Mouse (Mus musculus): ENCODE data around the gene Krtap5-2. TPM values are rescaled to one million over a fixed set of nuclear protein-coding genes. Genes with fewer than 3 reads are reported as not detected.
"Not testable (repeated sequence)": the region's sequence is repeated elsewhere in the genome, so short reads cannot be mapped to it uniquely, and the experiment has no call there.

Gene Krtap5-2
- total RNA-seq, 2 experiments from 2014 or later = not detected

DNA sequence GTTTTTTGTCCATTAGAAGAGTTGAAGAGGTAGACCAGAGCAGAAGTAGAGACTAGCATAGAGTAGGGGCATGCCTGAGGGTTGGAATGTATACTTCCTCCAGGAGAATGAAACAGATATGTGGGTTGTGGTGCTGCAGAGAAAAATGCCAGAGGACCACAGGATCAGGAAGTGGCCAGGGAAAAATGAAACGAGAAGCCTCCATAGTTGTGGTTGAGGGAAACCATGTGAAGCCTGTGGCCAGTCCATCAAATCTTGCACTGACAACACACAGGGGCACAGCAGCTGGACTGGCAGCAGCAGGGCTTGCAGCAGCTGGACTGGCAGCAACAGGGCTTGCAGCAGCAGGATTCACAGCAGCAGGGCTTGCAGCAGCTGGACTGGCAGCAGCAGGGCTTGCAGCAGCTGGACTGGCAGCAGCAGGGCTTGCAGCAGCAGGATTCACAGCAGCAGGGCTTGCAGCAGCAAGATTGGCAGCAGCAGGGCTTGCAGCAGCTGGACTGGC, 32.2 kb downstream of the Krtap5-2 start:
- ATAC-seq (replicated peaks; ENCODE audit: poor library complexity) = peak; percentile 29; the same call in 1 of the 2 replicates

DNA sequence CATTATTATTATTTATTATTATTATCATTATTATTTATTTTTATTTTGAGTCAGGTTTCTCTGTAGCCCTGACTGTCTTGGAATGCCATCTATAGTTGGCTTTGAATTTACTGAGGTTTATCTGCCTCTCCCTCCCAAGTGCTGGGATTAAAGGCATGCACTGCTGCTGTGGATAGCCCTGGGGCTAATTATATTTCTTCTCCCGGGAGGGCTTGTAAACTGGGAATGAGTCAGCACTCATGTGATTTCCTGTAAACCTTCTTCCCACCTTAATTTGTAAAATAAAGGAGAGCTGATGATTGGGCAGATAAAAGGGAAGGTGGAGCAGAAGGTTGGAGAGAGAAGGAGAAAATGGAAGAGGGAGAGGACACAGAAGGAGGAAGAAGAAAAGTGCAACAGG, 35.1 kb downstream of the Krtap5-2 start:
- no peak for ATAC-seq (replicated peaks; ENCODE audit: poor library complexity)

DNA sequence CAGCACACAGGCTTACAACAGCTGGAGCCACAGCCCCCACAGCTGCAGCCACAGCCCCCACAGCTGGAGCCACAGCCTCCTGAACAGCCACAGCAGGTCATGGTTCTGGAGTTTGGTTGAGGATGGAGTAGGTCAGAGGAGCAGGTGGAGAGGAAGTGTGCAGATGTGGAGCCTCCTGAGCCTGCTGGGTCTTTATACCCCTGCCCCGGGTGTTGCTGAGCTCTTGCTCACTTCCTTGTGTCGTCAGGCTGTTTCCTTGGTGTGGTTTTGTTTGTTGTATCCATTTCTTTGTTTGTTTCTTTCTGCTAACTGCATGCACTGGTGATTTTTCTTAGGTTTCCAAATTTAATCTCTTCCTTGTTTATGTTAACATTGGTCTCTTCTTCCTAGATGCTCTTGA, 39.9 kb downstream of the Krtap5-2 start, which contains the start of gene Gm39115:
TSS of gene Gm39115 (minus strand) at position 101 of the 400 bp plus-strand sequence.
- ATAC-seq (replicated peaks; ENCODE audit: poor library complexity) = not testable (repeated sequence)

DNA sequence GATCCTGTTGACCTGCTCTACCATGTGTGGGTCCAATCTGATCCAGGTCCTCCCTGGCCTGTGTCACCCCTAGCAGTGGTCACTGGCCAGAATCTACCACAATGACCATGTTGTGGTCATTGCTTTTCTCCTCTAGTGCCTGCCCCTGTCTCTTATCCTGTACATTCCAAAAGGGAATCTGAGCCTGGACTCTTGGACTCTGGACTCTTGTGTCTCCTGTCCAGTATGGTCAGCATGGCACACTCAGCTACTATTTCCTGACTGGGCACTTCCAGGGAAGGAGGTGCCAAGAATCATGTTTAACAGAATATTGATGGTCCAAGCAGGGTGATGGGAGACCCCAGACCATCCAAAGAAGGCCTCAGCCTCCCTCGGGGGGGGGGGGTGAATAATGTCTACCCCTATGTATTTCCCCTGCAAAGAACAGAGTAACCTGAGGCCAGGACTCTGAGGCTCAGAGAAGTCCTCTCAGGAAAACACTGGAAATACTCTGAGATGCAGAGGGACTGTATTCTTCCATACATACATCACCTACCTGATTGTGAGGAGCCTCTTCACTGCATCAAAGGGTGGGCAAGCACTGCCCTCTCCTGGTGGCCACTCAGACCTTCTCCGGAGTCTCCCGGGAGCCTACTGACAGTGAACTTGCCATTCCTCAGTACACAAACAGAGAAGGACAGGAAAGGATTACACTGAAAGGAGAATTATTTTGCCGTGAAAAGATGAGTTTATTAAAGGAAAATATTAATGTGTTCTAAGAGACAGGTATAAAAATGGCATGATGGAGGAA, 41.4 kb downstream of the Krtap5-2 start:
- no peak for ATAC-seq (replicated peaks; ENCODE audit: poor library complexity)

DNA sequence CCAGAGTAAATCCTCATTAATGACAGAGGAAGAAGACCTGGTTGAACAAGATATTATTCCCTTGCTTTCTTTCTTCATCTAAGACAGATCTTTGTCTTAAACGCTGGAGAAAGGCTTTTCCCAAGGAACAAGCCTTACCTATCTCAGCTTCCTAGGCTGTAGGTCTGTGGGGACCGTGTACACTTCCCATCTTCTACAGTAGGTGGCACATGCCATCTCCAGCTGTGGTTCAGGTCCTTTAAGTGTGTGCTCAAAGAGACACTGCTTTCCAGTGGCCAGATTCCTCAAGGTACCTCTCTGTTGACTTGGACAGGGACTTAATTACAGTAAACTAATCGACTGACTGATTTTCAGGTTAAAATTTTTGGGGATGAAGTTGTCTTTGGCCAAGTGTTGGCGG, 47.0 kb downstream of the Krtap5-2 start:
- no peak for ATAC-seq (replicated peaks; ENCODE audit: poor library complexity)

Other genes with a start within 250 kb of the Krtap5-2 start
- gene Brsk2, start 226.3 kb downstream of the Krtap5-2 start, total RNA-seq (2015) = not detected in 2 replicates
- gene Brsk2, start 226.3 kb downstream of the Krtap5-2 start, total RNA-seq (2017) = 0.12 TPM in 1 of 2 replicates, not detected in the other
- gene Mob2, start 114.9 kb downstream of the Krtap5-2 start, total RNA-seq (2015) = 45.3 and 45.9 TPM in 2 replicates
- 45.9 and 47.1 TPM in 2 replicates for gene Mob2, start 114.9 kb downstream of the Krtap5-2 start, total RNA-seq (2017)
- gene Dusp8, start 80.2 kb downstream of the Krtap5-2 start, total RNA-seq (2015) = 0.12 TPM in 1 of 2 replicates, not detected in the other
- not detected in 2 replicates for gene Dusp8, start 80.2 kb downstream of the Krtap5-2 start, total RNA-seq (2017)
- gene Gm45618, start 55.3 kb downstream of the Krtap5-2 start, total RNA-seq (2015) = not detected in 2 replicates
- not detected in 2 replicates for gene Gm45618, start 55.3 kb downstream of the Krtap5-2 start, total RNA-seq (2017)
- gene Gm39115, start 40.0 kb downstream of the Krtap5-2 start, total RNA-seq (2015) = not detected in 2 replicates
- not detected in 2 replicates for gene Gm39115, start 40.0 kb downstream of the Krtap5-2 start, total RNA-seq (2017)
- gene Gm45337, start 31.4 kb downstream of the Krtap5-2 start, total RNA-seq (2015) = not detected in 2 replicates
- gene Gm45337, start 31.4 kb downstream of the Krtap5-2 start, total RNA-seq (2017) = not detected in 2 replicates
- gene Gm29735, start 18.9 kb downstream of the Krtap5-2 start, total RNA-seq (2015) = not detected in 2 replicates
- not detected in 2 replicates for gene Gm29735, start 18.9 kb downstream of the Krtap5-2 start, total RNA-seq (2017)
- not detected in 2 replicates for gene Gm4553, start 10.3 kb downstream of the Krtap5-2 start, total RNA-seq (2015)
- not detected in 2 replicates for gene Gm4553, start 10.3 kb downstream of the Krtap5-2 start, total RNA-seq (2017)
- not detected in 2 replicates for gene Gm10153, start 14.4 kb upstream of the Krtap5-2 start, total RNA-seq (2015)
- gene Gm10153, start 14.4 kb upstream of the Krtap5-2 start, total RNA-seq (2017) = not detected in 2 replicates
- not detected in 2 replicates for gene Krtap5-3, start 25.4 kb upstream of the Krtap5-2 start, total RNA-seq (2015)
- gene Krtap5-3, start 25.4 kb upstream of the Krtap5-2 start, total RNA-seq (2017) = not detected in 2 replicates
- gene Gm7579, start 35.9 kb upstream of the Krtap5-2 start, total RNA-seq (2015) = not detected in 2 replicates
- not detected in 2 replicates for gene Gm7579, start 35.9 kb upstream of the Krtap5-2 start, total RNA-seq (2017)
- gene Krtap5-5, start 54.0 kb upstream of the Krtap5-2 start, total RNA-seq (2015) = not detected in 2 replicates
- gene Krtap5-5, start 54.0 kb upstream of the Krtap5-2 start, total RNA-seq (2017) = not detected in 2 replicates
- not detected in 2 replicates for gene Gm40460, start 65.1 kb upstream of the Krtap5-2 start, total RNA-seq (2015)
- gene Gm40460, start 65.1 kb upstream of the Krtap5-2 start, total RNA-seq (2017) = not detected in 2 replicates
- gene Gm2431, start 82.3 kb upstream of the Krtap5-2 start, total RNA-seq (2015) = not detected in 2 replicates
- not detected in 2 replicates for gene Gm2431, start 82.3 kb upstream of the Krtap5-2 start, total RNA-seq (2017)
- gene Gm4559, start 98.4 kb upstream of the Krtap5-2 start, total RNA-seq (2015) = not detected in 2 replicates
- not detected in 2 replicates for gene Gm4559, start 98.4 kb upstream of the Krtap5-2 start, total RNA-seq (2017)
- not detected in 2 replicates for gene Krtap5-1, start 121.1 kb upstream of the Krtap5-2 start, total RNA-seq (2015)
- not detected in 2 replicates for gene Krtap5-1, start 121.1 kb upstream of the Krtap5-2 start, total RNA-seq (2017)
- gene Krtap5-4, start 127.5 kb upstream of the Krtap5-2 start, total RNA-seq (2015) = not detected in 2 replicates
- not detected in 2 replicates for gene Krtap5-4, start 127.5 kb upstream of the Krtap5-2 start, total RNA-seq (2017)
- gene Ifitm10, start 197.7 kb upstream of the Krtap5-2 start, total RNA-seq (2015) = not detected in 2 replicates
- gene Ifitm10, start 197.7 kb upstream of the Krtap5-2 start, total RNA-seq (2017) = not detected in 2 replicates
- not detected in 2 replicates for gene Gm49369, start 206.7 kb upstream of the Krtap5-2 start, total RNA-seq (2015)
- 25.2 and 59.0 TPM in 2 replicates for gene Gm49369, start 206.7 kb upstream of the Krtap5-2 start, total RNA-seq (2017)
- 115 and 133 TPM in 2 replicates for gene Ctsd, start 212.0 kb upstream of the Krtap5-2 start, total RNA-seq (2015)
- 129 and 170 TPM in 2 replicates for gene Ctsd, start 212.0 kb upstream of the Krtap5-2 start, total RNA-seq (2017)

Measured in megakaryocyte progenitor cell, adult 5-6 weeks (primary cell).